Mouse (Mus musculus) liver, postnatal 0 days (tissue): Measurements from ENCODE around the gene Tex29.
A peak's percentile ranks its signal among the peaks of the same experiment; 100 is the strongest.

Source experiments
- CTCF ChIP-seq: sonication (generic); IDR thresholded peaks from 2 replicates; pipeline ENCODE4 v1.5.1; 2016; ENCODE audit warnings: antibody characterized with exemption, low read depth
- EP300 ChIP-seq: IDR thresholded peaks from 2 replicates; pipeline ENCODE4 v1.6.1; 2016; ENCODE audit warnings: antibody characterized with exemption, low read depth, mild to moderate bottlenecking

DNA sequence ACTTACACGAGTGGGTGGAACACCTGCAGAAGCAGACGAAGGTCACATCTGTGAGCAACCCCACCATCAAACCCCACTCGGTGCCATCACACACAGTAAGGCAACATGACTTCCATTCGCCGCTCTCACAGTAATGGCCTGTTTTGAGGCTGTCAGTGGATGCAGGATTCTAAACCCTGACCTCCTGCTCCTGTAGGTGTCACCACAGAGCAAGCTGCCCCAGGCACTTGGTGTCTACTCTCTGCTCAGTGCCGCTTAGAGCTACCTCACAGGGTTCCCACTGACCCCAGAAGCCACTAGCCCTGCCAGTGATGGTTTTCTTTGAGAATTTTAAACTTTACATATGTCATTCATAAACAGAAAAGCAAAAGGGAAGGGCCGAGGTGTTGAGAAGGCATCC, 25.1 kb upstream of the Tex29 start:
- TF ChIP-seq CTCF (peak; percentile 35; the same call in 1 of the 2 replicates), EP300 (no peak)
